Mouse (Mus musculus) cerebellum, adult 2 months (tissue): ENCODE results near the gene Cacna1a.

Experiments
- CTCF ChIP-seq: fragments of 200-500 bp; IDR thresholded peaks from 2 replicates; pipeline ENCODE4 v1.5.1; 2011; ENCODE audit warnings: low read depth, mild to moderate bottlenecking, control low read depth, low read length, moderate library complexity, borderline replicate concordance; ENCODE audit not compliant: insufficient read depth
- POLR2A ChIP-seq: fragments of 200-500 bp; IDR thresholded peaks from 2 replicates; pipeline ENCODE4 v1.6.1; 2011; ENCODE audit warnings: low read length, control low read depth, borderline replicate concordance; ENCODE audit not compliant: insufficient read depth

DNA sequence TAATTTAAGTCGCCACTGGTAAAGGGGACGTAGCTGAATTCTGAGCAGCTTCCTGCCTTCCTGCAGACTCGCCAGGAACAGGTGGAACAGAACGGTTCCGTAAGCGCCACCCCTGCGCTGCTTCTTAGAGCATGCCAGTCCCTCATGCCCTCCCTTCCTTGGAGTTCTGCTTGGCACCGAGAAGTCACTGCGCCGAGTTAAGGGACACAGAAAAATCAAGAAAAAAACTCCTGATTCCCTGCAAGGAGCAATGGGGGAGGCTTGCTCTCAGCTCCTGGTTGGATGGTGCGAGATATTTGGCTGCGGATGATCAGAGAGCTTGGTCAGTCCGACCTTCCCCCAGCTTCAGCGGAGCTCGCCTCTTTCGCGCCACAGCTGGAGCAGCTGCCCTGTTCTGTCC lies 49.7 kb upstream of the Cacna1a start:
- TF ChIP-seq CTCF: no peak
- peak; percentile 53; the same call in 1 of the 2 replicates for TF ChIP-seq POLR2A
